In the genomic region with DNA sequence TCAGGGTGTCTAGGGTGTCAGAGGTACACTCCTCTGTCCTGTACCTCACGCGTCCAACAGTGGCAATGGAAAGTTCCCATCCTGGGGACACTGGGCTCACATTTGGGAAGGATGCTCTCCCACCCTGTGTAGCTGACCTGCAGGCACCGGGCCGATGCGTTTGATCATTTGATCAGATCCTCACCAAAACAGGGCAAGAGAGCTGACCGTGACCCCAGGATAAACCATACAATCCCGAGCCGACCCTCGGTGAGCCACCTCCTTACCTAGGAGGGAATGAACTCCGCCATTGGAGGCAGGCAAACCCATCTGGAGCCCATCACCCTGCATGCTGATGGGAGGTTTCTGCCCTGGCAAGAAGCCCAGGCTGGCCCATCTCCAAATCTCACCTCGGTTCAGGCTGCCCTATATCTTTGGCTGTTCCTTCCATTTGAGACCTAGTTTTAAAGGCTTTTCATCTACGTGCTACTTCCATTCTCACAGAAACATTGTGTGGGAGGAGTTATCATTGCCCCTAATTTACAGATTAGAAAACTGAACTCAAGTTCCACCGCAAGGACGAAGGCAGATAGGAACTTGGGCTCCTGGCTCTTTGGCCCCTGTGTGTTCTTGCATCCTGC, we compare ENCODE assay signal across 8 mouse cellular contexts. TPM values are rescaled to one million over a fixed set of nuclear protein-coding genes. Genes with fewer than 3 reads are reported as not detected.
DNase-seq lines count a peak whose midpoint lies in the region; ATAC-seq and TF ChIP-seq lines count a peak whose summit lies in the region.

No protein-coding gene starts in this region.

- no peak for ATAC-seq in kidney, embryonic 15.5 days (replicated peaks; ENCODE audit: low FRiP score)
- ATAC-seq in erythroid progenitor cell, adult 5-6 weeks (replicated peaks; ENCODE audit: low FRiP score, poor library complexity, severe bottlenecking): no peak

- peaks cover 29% of the 10 kb centered on the region for H3K27me3 ChIP-seq in kidney, embryonic 15.5 days

- no peak overlapping the region for H3K4me3 ChIP-seq in kidney, embryonic 15.5 days (replicated peaks)
- no peak overlapping the region for H3K4me3 ChIP-seq in lung, adult 2 months (replicated peaks; ENCODE audit: extremely low read depth, low read depth, low read length)

- no peaks in the 10 kb centered on the region for H3K9me3 ChIP-seq in kidney, embryonic 15.5 days (replicated peaks)

- TF ChIP-seq POLR2A in lung, adult 2 months (IDR thresholded peaks at IDR 0.05; ENCODE audit: borderline replicate concordance, extremely low read depth, low read depth, low read length): no peak

- TF ChIP-seq CTCF in lung, adult 2 months (IDR thresholded peaks at IDR 0.05; ENCODE audit: insufficient read depth, low read length): no peak

- peak; percentile 46 for DNase-seq in kidney, adult 18-20 months
- DNase-seq in adrenal gland, adult 2 months: peak; percentile 67
- DNase-seq in cerebellum, postnatal 14 days: peak; percentile 90 to 93
- peak; percentile 73 to 75 for DNase-seq in kidney, postnatal 4 days
- no peak for DNase-seq in lung, adult 2 months
- no peak for DNase-seq in spleen, postnatal 10 days (ENCODE audit: low spot score in 2 of 2)

- no peak overlapping the region for H3K9ac ChIP-seq in kidney, embryonic 15.5 days

- H3K4me2 ChIP-seq in kidney, embryonic 15.5 days: no peak overlapping the region

- H3K27ac ChIP-seq in kidney, embryonic 15.5 days: no peak overlapping the region

- H3K36me3 ChIP-seq in kidney, embryonic 15.5 days: no peaks in the 10 kb centered on the region

- H3K4me1 ChIP-seq in kidney, embryonic 15.5 days: peaks cover 64% of the 10 kb centered on the region
- no peaks in the 10 kb centered on the region for H3K4me1 ChIP-seq in lung, adult 2 months (ENCODE audit: control insufficient read depth, insufficient read depth, low read length)

- WGBS in kidney, embryonic 15.5 days: 68% methylated on average over 14 of the region's 14 CpGs
- WGBS in lung, adult 2 months: 59% methylated on average over 14 of the region's 14 CpGs

RNA-seq across cellular contexts. Expression of gene Nfam1, which starts 3.9 kb away (rescaled TPM):
- 2.9 and 3.0 TPM in 2 replicates for polyA plus RNA-seq in kidney, embryonic 15.5 days (2015; fragmentation: Nextera tagmentation; extraction: Ambion mirVana)
- total RNA-seq in adrenal gland, adult 2 months (2021): 1 to 10 TPM; 3.6 to 3.8 TPM
- 2.2 and 2.9 TPM in 2 replicates for polyA plus RNA-seq in adrenal gland, adult 2 months (2012; rRNA removed)
- total RNA-seq in erythroid progenitor cell, adult 5-6 weeks (2015; ENCODE audit: low replicate concordance): 14.4 and 17.2 TPM in 2 replicates
- total RNA-seq in erythroid progenitor cell, adult 5-6 weeks (2017; ENCODE audit: low replicate concordance): 11.9 and 16.9 TPM in 2 replicates
- 13.7 and 19.3 TPM in 2 replicates for polyA plus RNA-seq in lung, adult 2 months (2012; rRNA removed)

RNA-seq across cellular contexts. Expression of gene Tcf20, which starts 49.3 kb away (rescaled TPM):
- 8.4 and 9.3 TPM in 2 replicates for polyA plus RNA-seq in kidney, embryonic 15.5 days (2015; fragmentation: Nextera tagmentation; extraction: Ambion mirVana)
- 100 to 1,000 TPM in 1 of 2 experiments, 10 to 100 TPM in 1; 80.6 to 103 TPM for total RNA-seq in adrenal gland, adult 2 months (2021)
- polyA plus RNA-seq in adrenal gland, adult 2 months (2012; rRNA removed): 13.9 and 27.7 TPM in 2 replicates
- 35.0 and 36.0 TPM in 2 replicates for total RNA-seq in erythroid progenitor cell, adult 5-6 weeks (2015; ENCODE audit: low replicate concordance)
- total RNA-seq in erythroid progenitor cell, adult 5-6 weeks (2017; ENCODE audit: low replicate concordance): 51.7 and 55.5 TPM in 2 replicates
- 12.6 and 16.8 TPM in 2 replicates for polyA plus RNA-seq in lung, adult 2 months (2012; rRNA removed)

RNA-seq across cellular contexts. Expression of gene Serhl, which starts 52.3 kb away (rescaled TPM):
- polyA plus RNA-seq in kidney, embryonic 15.5 days (2015; fragmentation: Nextera tagmentation; extraction: Ambion mirVana): 54.1 and 59.4 TPM in 2 replicates
- total RNA-seq in adrenal gland, adult 2 months (2021): 10 to 100 TPM; 40.0 to 48.8 TPM
- 60.8 and 83.2 TPM in 2 replicates for polyA plus RNA-seq in adrenal gland, adult 2 months (2012; rRNA removed)
- 21.8 and 33.2 TPM in 2 replicates for total RNA-seq in erythroid progenitor cell, adult 5-6 weeks (2015; ENCODE audit: low replicate concordance)
- 3.0 and 5.9 TPM in 2 replicates for total RNA-seq in erythroid progenitor cell, adult 5-6 weeks (2017; ENCODE audit: low replicate concordance)
- 38.6 and 43.5 TPM in 2 replicates for polyA plus RNA-seq in lung, adult 2 months (2012; rRNA removed)

Comparison
In these comparisons a context has a peak if more than half of its experiments do, and no peak if none do; other contexts are left out.
1. DNase-seq: peak in kidney, adult 18-20 months (single experiment), adrenal gland, adult 2 months (single experiment), cerebellum, postnatal 14 days (2 of 2) and kidney, postnatal 4 days (2 of 2); none in lung, adult 2 months (single experiment) and spleen, postnatal 10 days (0 of 2).